Mouse (Mus musculus): ENCODE data around the gene Zfp462. TPM values are rescaled to one million over a fixed set of nuclear protein-coding genes. Genes with fewer than 3 reads are reported as not detected.
"Not testable (repeated sequence)": the region's sequence is repeated elsewhere in the genome, so short reads cannot be mapped to it uniquely, and the experiment has no call there.

Gene Zfp462
- polyA plus RNA-seq, 1 experiment from 2014 or later = 9.9 TPM

- not testable (repeated sequence) for H3K36me3 ChIP-seq (ENCODE audit: control insufficient read depth, insufficient read depth, low read length); H3K4me1 ChIP-seq (ENCODE audit: control insufficient read depth, insufficient read depth, low read length); H3K4me3 ChIP-seq (ENCODE audit: low read depth, low read length); H3K9me3 ChIP-seq (replicated peaks; ENCODE audit: control insufficient read depth, low read length, poor library complexity, severe bottlenecking); ATAC-seq; H3K27me3 ChIP-seq (ENCODE audit: control insufficient read depth, insufficient read depth, low read depth, low read length); H3K27ac ChIP-seq (ENCODE audit: low read length); H3K9ac ChIP-seq (ENCODE audit: low read depth, low read length); H3K4me2 ChIP-seq (ENCODE audit: low read length)
- WGBS = 87% methylated on average over 8 of the region's 8 CpGs
These were observed 17.4 kb upstream of the Zfp462 start for GRCm38 (mm10) chr4:54927321-54928062.

DNA sequence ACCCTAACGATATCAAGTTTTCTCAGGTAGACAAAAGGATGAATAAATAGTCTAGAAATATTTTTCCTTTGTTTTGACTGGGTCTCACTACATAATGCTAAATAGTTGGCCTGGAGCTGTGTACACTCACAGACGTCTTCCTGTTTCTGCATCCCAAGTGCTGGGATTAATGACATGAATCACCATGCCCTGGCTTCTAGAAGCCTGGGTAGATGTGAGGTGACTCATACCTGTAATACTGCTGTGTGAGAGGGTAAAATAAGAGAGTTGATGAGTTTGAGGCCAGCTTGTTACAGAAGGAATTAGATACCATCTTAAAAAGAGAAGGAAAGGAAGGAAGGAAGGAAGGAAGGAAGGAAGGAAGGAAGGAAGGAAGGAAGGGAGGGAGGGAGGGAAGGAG lies 15.2 kb upstream of the Zfp462 start:
- 76% methylated on average over 2 of the region's 2 CpGs for WGBS
- Histone ChIP-seq H3K36me3 (ENCODE audit: control insufficient read depth, insufficient read depth, low read length) (no peaks in the 10 kb centered on the region), H3K27me3 (ENCODE audit: control insufficient read depth, insufficient read depth, low read depth, low read length) (no peaks in the 10 kb centered on the region), H3K4me3 (ENCODE audit: low read depth, low read length) (no peak overlapping the region), H3K4me1 (ENCODE audit: control insufficient read depth, insufficient read depth, low read length) (no peaks in the 10 kb centered on the region), H3K27ac (ENCODE audit: low read length) (no peak overlapping the region), H3K4me2 (ENCODE audit: low read length) (no peak overlapping the region), H3K9me3 (replicated peaks; ENCODE audit: control insufficient read depth, low read length, poor library complexity, severe bottlenecking) (no peaks in the 10 kb centered on the region), H3K9ac (ENCODE audit: low read depth, low read length) (no peak overlapping the region)
- ATAC-seq = no peak

DNA sequence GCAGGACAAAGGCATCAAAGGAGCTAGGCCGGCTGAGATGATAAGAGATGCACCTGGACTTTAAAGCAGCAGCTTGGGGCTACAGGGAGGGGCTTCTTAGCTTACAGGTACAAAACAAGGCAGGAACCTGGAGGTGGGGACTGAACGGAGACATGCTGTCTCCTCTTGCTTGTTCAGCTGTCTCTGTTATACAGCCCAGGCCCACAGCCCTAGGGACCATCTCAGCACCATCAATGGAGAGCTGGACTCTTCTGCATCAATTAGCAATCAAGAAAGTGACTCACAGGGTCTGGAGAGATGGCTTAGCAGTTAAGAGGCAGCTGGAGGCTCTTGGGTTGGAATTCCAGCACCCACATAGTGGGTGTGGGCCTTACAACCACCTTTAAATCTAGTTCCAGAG lies 12.2 kb upstream of the Zfp462 start:
- Histone ChIP-seq H3K4me3 (ENCODE audit: low read depth, low read length) (no peak overlapping the region), H3K4me1 (ENCODE audit: control insufficient read depth, insufficient read depth, low read length) (no peaks in the 10 kb centered on the region), H3K9me3 (replicated peaks; ENCODE audit: control insufficient read depth, low read length, poor library complexity, severe bottlenecking) (no peaks in the 10 kb centered on the region), H3K36me3 (ENCODE audit: control insufficient read depth, insufficient read depth, low read length) (no peaks in the 10 kb centered on the region), H3K4me2 (ENCODE audit: low read length) (no peak overlapping the region), H3K9ac (ENCODE audit: low read depth, low read length) (no peak overlapping the region), H3K27ac (ENCODE audit: low read length) (no peak overlapping the region), H3K27me3 (ENCODE audit: control insufficient read depth, insufficient read depth, low read depth, low read length) (no peaks in the 10 kb centered on the region)
- 41% methylated on average over 2 of the region's 2 CpGs for WGBS
- no peak for ATAC-seq

DNA sequence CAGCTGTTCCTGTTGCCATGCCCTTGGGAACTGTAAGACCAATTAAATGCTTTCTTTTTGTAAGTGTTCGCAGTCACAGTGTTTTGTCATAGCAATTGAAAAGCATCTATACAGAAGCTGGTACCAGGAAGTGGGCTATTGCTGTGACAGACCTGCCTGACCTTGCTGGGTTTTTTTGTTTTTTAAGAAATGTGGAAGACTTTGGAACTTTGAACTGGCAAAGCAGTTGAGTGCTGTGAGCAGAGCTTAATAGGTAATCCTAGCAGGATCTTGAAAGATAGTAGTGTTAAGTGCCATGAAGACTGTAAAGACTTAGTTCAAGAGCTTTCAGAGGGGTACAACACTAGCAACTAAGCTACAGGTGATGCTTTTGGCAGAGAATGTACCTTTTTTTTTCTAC lies 7.7 kb upstream of the Zfp462 start:
- no peak overlapping the region for H3K4me2 ChIP-seq (ENCODE audit: low read length)
- ATAC-seq = no peak

GRCm38 (mm10) chr4:54945603-54946445 lies 976 bp downstream of the Zfp462 start:
- peak overlapping the region; percentile 96 for H3K9ac ChIP-seq (ENCODE audit: low read depth, low read length)
- WGBS = under 1% methylated on average over 36 of the region's 36 CpGs
- peak overlapping the region; percentile 86 for H3K4me3 ChIP-seq (ENCODE audit: low read depth, low read length)
- ATAC-seq = peak; percentile 61
- H3K27ac ChIP-seq (ENCODE audit: low read length) = peak overlapping the region; percentile 99
- H3K4me2 ChIP-seq (ENCODE audit: low read length) = peak overlapping the region; percentile 80
- H3K27me3 ChIP-seq (ENCODE audit: control insufficient read depth, insufficient read depth, low read depth, low read length) = no peaks in the 10 kb centered on the region
- no peaks in the 10 kb centered on the region for H3K9me3 ChIP-seq (replicated peaks; ENCODE audit: control insufficient read depth, low read length, poor library complexity, severe bottlenecking)
- H3K4me1 ChIP-seq (ENCODE audit: control insufficient read depth, insufficient read depth, low read length) = peaks cover 6% of the 10 kb centered on the region
- no peaks in the 10 kb centered on the region for H3K36me3 ChIP-seq (ENCODE audit: control insufficient read depth, insufficient read depth, low read length)

More for the DNA sequence above, 7.7 kb upstream of the Zfp462 start:
- no peak overlapping the region for H3K9ac ChIP-seq (ENCODE audit: low read depth, low read length)
- 86% methylated on average over 1 of the region's 1 CpGs for WGBS
- H3K27ac ChIP-seq (ENCODE audit: low read length) = no peak overlapping the region
- H3K4me3 ChIP-seq (ENCODE audit: low read depth, low read length) = no peak overlapping the region
- H3K9me3 ChIP-seq (replicated peaks; ENCODE audit: control insufficient read depth, low read length, poor library complexity, severe bottlenecking) = no peaks in the 10 kb centered on the region
- H3K27me3 ChIP-seq (ENCODE audit: control insufficient read depth, insufficient read depth, low read depth, low read length) = no peaks in the 10 kb centered on the region
- no peaks in the 10 kb centered on the region for H3K4me1 ChIP-seq (ENCODE audit: control insufficient read depth, insufficient read depth, low read length)
- H3K36me3 ChIP-seq (ENCODE audit: control insufficient read depth, insufficient read depth, low read length) = no peaks in the 10 kb centered on the region

- Histone ChIP-seq H3K9me3 (replicated peaks; ENCODE audit: control insufficient read depth, low read length, poor library complexity, severe bottlenecking) (no peaks in the 10 kb centered on the region), H3K4me1 (ENCODE audit: control insufficient read depth, insufficient read depth, low read length) (peaks cover 11% of the 10 kb centered on the region), H3K27ac (ENCODE audit: low read length) (peak overlapping the region; percentile 99), H3K4me2 (ENCODE audit: low read length) (peak overlapping the region; percentile 80), H3K27me3 (ENCODE audit: control insufficient read depth, insufficient read depth, low read depth, low read length) (no peaks in the 10 kb centered on the region), H3K9ac (ENCODE audit: low read depth, low read length) (peak overlapping the region; percentile 96), H3K4me3 (ENCODE audit: low read depth, low read length) (peak overlapping the region; percentile 86), H3K36me3 (ENCODE audit: control insufficient read depth, insufficient read depth, low read length) (no peaks in the 10 kb centered on the region)
- ATAC-seq = no peak
- WGBS = under 1% methylated on average over 10 of the region's 10 CpGs
These were observed 1.8 kb downstream of the Zfp462 start for GRCm38 (mm10) chr4:54946662-54947055.

GRCm38 (mm10) chr4:54947056-54947990 lies 2.5 kb downstream of the Zfp462 start:
- Histone ChIP-seq H3K4me3 (ENCODE audit: low read depth, low read length) (peak overlapping the region; percentile 86), H3K27ac (ENCODE audit: low read length) (peak overlapping the region; percentile 99), H3K4me1 (ENCODE audit: control insufficient read depth, insufficient read depth, low read length) (peaks cover 16% of the 10 kb centered on the region), H3K4me2 (ENCODE audit: low read length) (peak overlapping the region; percentile 80), H3K9me3 (replicated peaks; ENCODE audit: control insufficient read depth, low read length, poor library complexity, severe bottlenecking) (no peaks in the 10 kb centered on the region), H3K9ac (ENCODE audit: low read depth, low read length) (peak overlapping the region; percentile 96), H3K36me3 (ENCODE audit: control insufficient read depth, insufficient read depth, low read length) (no peaks in the 10 kb centered on the region), H3K27me3 (ENCODE audit: control insufficient read depth, insufficient read depth, low read depth, low read length) (no peaks in the 10 kb centered on the region)
- ATAC-seq = peak; percentile 31
- WGBS = under 1% methylated on average over 28 of the region's 35 CpGs

- no peaks in the 10 kb centered on the region for H3K9me3 ChIP-seq (replicated peaks; ENCODE audit: control insufficient read depth, low read length, poor library complexity, severe bottlenecking)
- no peaks in the 10 kb centered on the region for H3K36me3 ChIP-seq (ENCODE audit: control insufficient read depth, insufficient read depth, low read length)
- peaks cover 24% of the 10 kb centered on the region for H3K4me1 ChIP-seq (ENCODE audit: control insufficient read depth, insufficient read depth, low read length)
- H3K4me3 ChIP-seq (ENCODE audit: low read depth, low read length) = peak overlapping the region; percentile 86
- peak overlapping the region; percentile 96 for H3K9ac ChIP-seq (ENCODE audit: low read depth, low read length)
- H3K4me2 ChIP-seq (ENCODE audit: low read length) = peak overlapping the region; percentile 80
- peak overlapping the region; percentile 99 for H3K27ac ChIP-seq (ENCODE audit: low read length)
- 2% methylated on average over 23 of the region's 25 CpGs for WGBS
- ATAC-seq = peak; percentile 47
- H3K27me3 ChIP-seq (ENCODE audit: control insufficient read depth, insufficient read depth, low read depth, low read length) = no peaks in the 10 kb centered on the region
These were observed 3.3 kb downstream of the Zfp462 start for GRCm38 (mm10) chr4:54947991-54948615.
